Mouse (Mus musculus): ENCODE results near the gene Rbmx.

GRCm38 (mm10) chrX:57433897-57434296, 41.1 kb upstream of the Rbmx start:
- TF ChIP-seq CTCF (conservative IDR thresholded peaks at IDR 0.05; ENCODE audit: low read length) (no peak), NANOG (IDR thresholded peaks at IDR 0.05; ENCODE audit: borderline replicate concordance, low read length) (no peak)

Measured in E14TG2a.4 (cell line).